Mouse (Mus musculus): ENCODE results near the gene Mical1. TPM values are rescaled to one million over a fixed set of nuclear protein-coding genes. Genes with fewer than 3 reads are reported as not detected.
"Not testable (repeated sequence)": the region's sequence is repeated elsewhere in the genome, so short reads cannot be mapped to it uniquely, and the experiment has no call there.

Mical1 gene
- polyA plus RNA-seq, 1 experiment from 2014 or later = 46.8 TPM

DNA sequence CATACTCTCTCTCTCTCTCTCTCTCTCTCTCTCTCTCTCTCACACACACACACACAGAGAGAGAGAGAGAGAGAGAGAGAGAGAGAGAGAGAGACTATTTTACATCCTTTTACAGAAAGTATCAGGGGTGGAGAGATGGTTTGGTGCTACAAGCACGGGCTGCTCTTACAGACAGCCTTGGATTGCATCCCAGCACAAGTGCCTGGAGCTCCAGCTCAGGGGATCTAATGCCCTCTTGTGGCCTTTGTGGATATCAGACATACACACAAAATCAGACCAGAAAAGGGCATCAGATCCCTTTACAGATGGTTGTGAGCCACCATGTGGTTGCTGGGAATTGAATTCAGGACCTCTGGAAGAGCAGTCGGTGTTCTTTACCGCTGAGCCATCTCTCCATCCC lies 29.3 kb downstream of the Mical1 start:
- H3K36me3 ChIP-seq; H3K27ac ChIP-seq; H3K4me1 ChIP-seq; H3K4me3 ChIP-seq; H3K9me3 ChIP-seq (replicated peaks); H3K9ac ChIP-seq; H3K4me2 ChIP-seq (replicated peaks); H3K27me3 ChIP-seq: not testable (repeated sequence)
- WGBS = 4% methylated on average over 3 of the region's 3 CpGs
- peak; percentile 78; the same call in 1 of the 2 replicates for ATAC-seq (ENCODE audit: low FRiP score)

DNA sequence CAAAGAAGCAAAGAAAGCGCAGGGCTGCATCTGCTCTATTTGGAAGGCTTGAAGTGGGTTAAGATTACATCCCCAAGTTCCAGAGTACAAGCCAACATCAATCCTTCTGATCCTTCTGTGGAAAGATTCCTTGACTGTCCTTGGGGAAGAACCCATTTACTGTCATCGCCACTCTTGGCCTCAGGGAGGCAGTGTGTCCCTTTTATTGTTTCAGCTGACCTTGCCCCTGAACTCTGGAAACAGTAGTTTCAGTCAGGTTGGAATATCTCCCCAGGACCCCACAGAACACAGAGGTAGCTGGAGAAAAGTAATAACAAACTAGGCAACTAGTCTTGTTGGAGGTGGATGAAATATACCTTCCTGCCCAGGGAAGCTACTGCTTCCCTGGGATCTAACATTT lies 33.0 kb downstream of the Mical1 start:
- no peak for ATAC-seq (ENCODE audit: low FRiP score)
- 39% methylated on average over 2 of the region's 2 CpGs for WGBS
- H3K36me3 ChIP-seq = no peaks in the 10 kb centered on the region

DNA sequence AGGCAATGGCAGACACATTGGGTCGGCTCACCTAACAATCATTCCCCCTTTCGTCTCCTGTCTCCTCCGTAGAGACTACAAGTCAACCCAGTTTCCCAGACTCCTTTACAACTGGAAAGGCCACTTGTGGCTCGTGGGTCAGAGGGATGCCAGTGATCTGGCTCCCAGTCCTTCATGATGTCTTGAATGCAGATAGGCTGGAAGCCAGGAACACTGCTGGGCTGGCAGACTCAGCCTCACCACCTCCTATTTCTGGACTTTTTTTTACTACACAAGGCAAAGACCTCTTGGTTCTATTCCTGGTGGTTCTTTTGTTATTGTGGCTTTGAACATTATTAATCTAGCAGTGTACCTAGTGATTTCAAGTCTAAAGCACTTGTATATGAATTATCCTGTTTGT lies 38.2 kb downstream of the Mical1 start:
- H3K27ac ChIP-seq = no peak overlapping the region
- 78% methylated on average over 4 of the region's 4 CpGs for WGBS
- H3K4me1 ChIP-seq = no peaks in the 10 kb centered on the region
- H3K9me3 ChIP-seq (replicated peaks) = no peaks in the 10 kb centered on the region
- H3K36me3 ChIP-seq = no peaks in the 10 kb centered on the region
- no peak overlapping the region for H3K9ac ChIP-seq
- H3K4me3 ChIP-seq = no peak overlapping the region
- no peaks in the 10 kb centered on the region for H3K27me3 ChIP-seq
- H3K4me2 ChIP-seq (replicated peaks) = no peak overlapping the region
- ATAC-seq (ENCODE audit: low FRiP score) = no peak

More for the DNA sequence above, 33.0 kb downstream of the Mical1 start:
- Histone ChIP-seq H3K4me3 (no peak overlapping the region), H3K4me2 (replicated peaks) (no peak overlapping the region), H3K4me1 (0 out of 2 replicates have a peak, but pooled peaks cover 2% of the 10 kb centered on the region), H3K27ac (no peak overlapping the region), H3K9ac (no peak overlapping the region), H3K27me3 (no peaks in the 10 kb centered on the region), H3K9me3 (replicated peaks) (no peaks in the 10 kb centered on the region)

DNA sequence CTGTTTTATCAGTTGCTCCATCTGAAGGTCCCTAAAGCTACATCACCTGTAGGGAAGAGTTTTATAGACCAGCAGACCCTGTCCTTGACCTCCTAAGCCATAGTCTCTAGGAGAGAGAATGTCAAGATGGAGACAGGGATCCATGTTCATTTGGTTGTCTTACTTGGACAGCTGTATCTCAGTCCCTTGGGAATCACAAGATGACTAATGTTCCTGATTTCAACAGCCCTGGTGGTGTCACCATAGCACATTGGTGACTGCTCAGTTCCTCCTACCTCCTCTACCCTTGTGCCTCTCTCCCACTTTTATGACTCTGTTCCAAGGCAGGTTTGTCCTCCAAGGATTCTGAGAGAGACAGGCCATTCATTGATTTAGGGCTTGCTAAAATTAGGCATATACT lies 38.8 kb downstream of the Mical1 start:
- Histone ChIP-seq H3K9me3 (replicated peaks) (no peaks in the 10 kb centered on the region), H3K27ac (no peak overlapping the region), H3K36me3 (no peaks in the 10 kb centered on the region), H3K4me2 (replicated peaks) (no peak overlapping the region), H3K4me3 (no peak overlapping the region), H3K9ac (no peak overlapping the region), H3K4me1 (no peaks in the 10 kb centered on the region), H3K27me3 (no peaks in the 10 kb centered on the region)
- ATAC-seq (ENCODE audit: low FRiP score) = no peak

DNA sequence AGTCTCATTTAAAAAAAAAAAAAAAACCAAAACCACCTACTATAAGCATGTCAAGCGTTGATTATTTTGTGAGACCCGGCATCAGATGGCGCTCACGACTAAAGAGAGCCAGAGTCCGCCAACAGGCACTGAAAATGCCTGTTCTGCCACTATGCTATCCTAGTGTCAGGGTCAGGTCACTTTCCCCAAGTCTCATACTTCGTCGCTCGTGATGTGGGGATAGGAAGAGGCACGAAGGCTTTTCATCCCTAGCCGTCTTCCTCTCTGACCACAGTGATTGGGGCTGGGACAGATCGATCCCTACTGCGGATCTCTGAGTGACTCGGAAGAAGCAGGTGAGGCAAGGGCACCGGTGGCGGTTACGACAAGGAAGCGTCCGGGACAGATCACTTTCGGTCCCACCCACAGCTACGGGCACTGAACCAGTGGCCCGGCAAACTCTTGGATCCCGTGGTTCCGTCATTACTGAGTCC lies 42.4 kb downstream of the Mical1 start:
- Histone ChIP-seq H3K9me3 (replicated peaks) (no peaks in the 10 kb centered on the region), H3K27me3 (no peaks in the 10 kb centered on the region), H3K9ac (peak overlapping the region; percentile 88), H3K27ac (peak overlapping the region; percentile 94), H3K4me1 (peaks cover 21% of the 10 kb centered on the region), H3K4me3 (peak overlapping the region; percentile 70), H3K4me2 (replicated peaks) (peak overlapping the region; percentile 83), H3K36me3 (no peaks in the 10 kb centered on the region)
- peak; percentile 70 for ATAC-seq (ENCODE audit: low FRiP score)
- under 1% methylated on average over 23 of the region's 23 CpGs for WGBS

DNA sequence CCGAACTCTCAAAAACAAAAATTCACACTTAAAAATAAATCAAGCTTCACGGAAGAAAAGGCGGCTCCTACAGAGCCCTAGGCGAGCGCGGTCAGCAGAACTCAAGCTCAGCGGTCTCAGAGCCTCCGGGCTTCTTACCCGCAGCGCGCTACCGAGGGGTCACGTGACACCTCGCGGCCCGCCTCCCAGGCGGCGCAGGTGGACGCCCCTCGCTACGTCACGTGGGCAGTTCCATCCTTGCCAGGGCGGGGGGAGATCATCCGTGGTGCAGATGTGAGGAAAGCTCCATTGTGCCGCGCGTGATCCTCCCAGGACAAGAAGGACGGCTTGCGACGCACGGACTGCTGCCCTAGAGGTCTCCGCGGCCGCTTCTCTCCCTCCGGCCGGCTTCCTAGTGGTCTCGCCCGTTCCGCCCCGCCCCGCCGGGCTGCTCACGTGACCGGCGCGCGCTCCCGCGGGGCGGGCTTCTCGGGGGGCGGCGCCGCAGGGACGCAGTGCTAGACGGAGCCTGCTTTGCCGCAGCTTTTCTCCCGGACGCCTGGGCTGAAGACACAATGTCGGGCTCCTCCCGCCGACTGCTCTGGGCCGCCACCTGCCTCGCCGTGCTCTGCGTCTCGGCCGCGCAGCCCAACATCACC lies 43.0 kb downstream of the Mical1 start, which contains the start of gene Cd164:
Gene Cd164, plus strand, starts transcription at position 434 of the 638 bp plus-strand sequence.
- H3K4me3 ChIP-seq = peak within 1 kb of the TSS; percentile 70
- no peaks in the 10 kb centered on the region for H3K27me3 ChIP-seq
- peak; percentile 96 for ATAC-seq (ENCODE audit: low FRiP score)
- H3K4me2 ChIP-seq (replicated peaks) = peak within 1 kb of the TSS; percentile 83
- H3K9me3 ChIP-seq (replicated peaks) = no peaks in the 10 kb centered on the region
- H3K36me3 ChIP-seq = no peaks in the 10 kb centered on the region
- under 1% methylated on average over 68 of the region's 69 CpGs for WGBS
- H3K27ac ChIP-seq = peak within 1 kb of the TSS; percentile 94
- peaks cover 21% of the 10 kb centered on the region for H3K4me1 ChIP-seq
- peak within 1 kb of the TSS; percentile 88 for H3K9ac ChIP-seq

DNA sequence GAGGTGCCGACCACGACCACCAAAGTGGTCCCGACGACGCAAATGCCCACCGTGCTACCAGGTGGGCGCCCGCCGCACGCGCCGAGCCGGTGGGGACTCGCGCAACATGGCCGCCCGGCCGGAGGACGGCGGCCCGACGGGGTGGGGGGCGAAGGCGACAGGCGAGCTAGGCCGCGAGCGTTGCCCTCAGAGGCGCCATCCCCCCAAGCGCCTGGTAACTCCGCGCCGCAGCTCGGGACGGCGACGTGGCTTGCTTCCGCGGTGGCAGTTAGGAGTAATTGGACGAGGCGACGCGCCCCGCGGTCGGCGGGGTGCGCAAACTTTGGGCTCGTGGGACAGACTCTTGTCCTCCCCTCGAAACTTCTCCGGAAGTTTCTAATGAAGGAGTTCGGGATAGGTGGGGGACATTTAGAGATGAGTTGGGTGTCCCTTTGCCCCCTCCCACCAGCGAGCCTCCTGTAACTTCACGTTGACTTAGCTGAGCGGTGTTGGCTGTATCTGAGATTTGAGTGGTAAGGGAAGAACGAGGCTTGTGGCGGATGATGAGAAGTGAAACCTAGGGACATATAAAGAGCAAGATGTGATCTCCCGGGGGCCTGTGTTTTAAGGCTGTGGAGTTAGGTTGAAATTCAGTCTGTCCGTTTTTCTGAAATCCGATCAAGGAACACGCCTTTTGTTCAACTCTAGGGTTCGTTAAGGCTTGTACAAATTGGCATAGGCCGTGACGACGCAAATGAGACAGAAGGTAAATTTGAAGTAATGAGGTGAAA lies 43.7 kb downstream of the Mical1 start:
- WGBS = under 1% methylated on average over 64 of the region's 65 CpGs

DNA sequence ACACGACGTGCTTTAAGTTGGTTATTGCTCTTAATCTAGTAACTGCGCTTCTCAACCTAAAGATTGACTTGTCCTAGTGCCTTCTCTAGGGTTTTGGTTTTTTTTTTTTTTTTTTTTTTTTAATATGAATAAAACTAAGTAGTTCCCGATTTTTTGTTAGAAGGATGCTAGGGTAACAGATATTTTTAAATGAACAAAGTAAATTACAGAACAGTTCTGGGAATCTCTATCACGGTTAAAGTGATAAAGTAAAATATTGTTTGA lies 44.2 kb downstream of the Mical1 start:
- Histone ChIP-seq H3K4me2 (replicated peaks) (peak overlapping the region; percentile 83), H3K36me3 (no peaks in the 10 kb centered on the region), H3K27me3 (no peaks in the 10 kb centered on the region), H3K27ac (no peak overlapping the region), H3K9ac (peak overlapping the region; percentile 88), H3K9me3 (replicated peaks) (no peaks in the 10 kb centered on the region), H3K4me3 (peak overlapping the region; percentile 70), H3K4me1 (peaks cover 21% of the 10 kb centered on the region)
- WGBS = 8% methylated on average over 5 of the region's 5 CpGs
- ATAC-seq (ENCODE audit: low FRiP score) = no peak

More for the DNA sequence above, 43.7 kb downstream of the Mical1 start:
- peak overlapping the region; percentile 94 for H3K27ac ChIP-seq
- H3K36me3 ChIP-seq = no peaks in the 10 kb centered on the region
- H3K27me3 ChIP-seq = no peaks in the 10 kb centered on the region
- peak; percentile 65; the same call in 1 of the 2 replicates for ATAC-seq (ENCODE audit: low FRiP score)
- H3K9me3 ChIP-seq (replicated peaks) = no peaks in the 10 kb centered on the region
- peak overlapping the region; percentile 70 for H3K4me3 ChIP-seq
- H3K4me2 ChIP-seq (replicated peaks) = peak overlapping the region; percentile 83
- H3K4me1 ChIP-seq = peaks cover 21% of the 10 kb centered on the region
- peak overlapping the region; percentile 88 for H3K9ac ChIP-seq

DNA sequence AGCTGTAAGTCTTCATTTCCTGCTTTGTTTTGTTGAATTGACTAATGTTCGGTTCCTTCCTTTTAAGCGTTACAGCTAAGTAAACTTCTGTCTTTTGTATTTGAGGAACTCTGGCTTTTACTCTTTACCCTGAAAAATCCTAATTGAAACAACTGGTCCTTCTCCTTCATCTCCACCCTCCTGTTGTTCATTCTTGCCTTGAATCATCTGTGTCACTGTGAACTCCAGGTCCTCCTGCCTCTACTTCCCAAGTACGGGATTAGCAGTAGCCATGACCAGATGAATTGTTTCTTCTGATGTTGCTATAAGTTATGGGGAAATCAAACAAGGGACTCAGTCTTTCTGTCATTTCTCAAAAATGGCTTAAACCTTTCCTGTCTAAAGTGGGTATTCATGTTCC lies 47.3 kb downstream of the Mical1 start:
- Histone ChIP-seq H3K4me3 (no peak overlapping the region), H3K9me3 (replicated peaks) (no peaks in the 10 kb centered on the region), H3K4me2 (replicated peaks) (no peak overlapping the region), H3K27ac (no peak overlapping the region), H3K36me3 (peaks cover 14% of the 10 kb centered on the region), H3K4me1 (peaks cover 21% of the 10 kb centered on the region), H3K9ac (no peak overlapping the region), H3K27me3 (no peaks in the 10 kb centered on the region)
- WGBS = 85% methylated on average over 3 of the region's 3 CpGs
- ATAC-seq (ENCODE audit: low FRiP score) = no peak

DNA sequence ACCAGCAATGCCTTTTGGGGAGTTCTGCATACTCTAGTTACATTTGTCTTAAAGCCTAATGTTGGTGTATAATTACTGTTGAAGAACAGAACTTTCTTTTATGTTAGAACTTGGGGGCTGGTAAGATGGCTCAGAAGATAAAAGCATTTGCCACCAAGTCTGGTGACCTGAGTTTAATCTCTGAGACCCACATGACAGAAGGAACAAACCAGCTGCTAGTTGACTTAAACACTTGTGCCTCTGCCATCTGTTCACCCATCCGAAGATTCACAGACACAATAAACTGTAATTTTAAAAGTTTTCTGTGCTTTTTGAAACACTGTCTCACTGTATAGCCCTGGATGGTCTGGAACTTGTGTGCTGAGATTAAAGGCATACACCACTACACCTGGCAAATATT lies 49.6 kb downstream of the Mical1 start:
- Histone ChIP-seq H3K9ac (no peak overlapping the region), H3K9me3 (replicated peaks) (no peaks in the 10 kb centered on the region), H3K4me3 (no peak overlapping the region), H3K36me3 (peaks cover 31% of the 10 kb centered on the region), H3K4me1 (peaks cover 21% of the 10 kb centered on the region), H3K27ac (no peak overlapping the region), H3K27me3 (no peaks in the 10 kb centered on the region), H3K4me2 (replicated peaks) (no peak overlapping the region)
- WGBS = 72% methylated on average over 1 of the region's 1 CpGs
- ATAC-seq (ENCODE audit: low FRiP score) = no peak

DNA sequence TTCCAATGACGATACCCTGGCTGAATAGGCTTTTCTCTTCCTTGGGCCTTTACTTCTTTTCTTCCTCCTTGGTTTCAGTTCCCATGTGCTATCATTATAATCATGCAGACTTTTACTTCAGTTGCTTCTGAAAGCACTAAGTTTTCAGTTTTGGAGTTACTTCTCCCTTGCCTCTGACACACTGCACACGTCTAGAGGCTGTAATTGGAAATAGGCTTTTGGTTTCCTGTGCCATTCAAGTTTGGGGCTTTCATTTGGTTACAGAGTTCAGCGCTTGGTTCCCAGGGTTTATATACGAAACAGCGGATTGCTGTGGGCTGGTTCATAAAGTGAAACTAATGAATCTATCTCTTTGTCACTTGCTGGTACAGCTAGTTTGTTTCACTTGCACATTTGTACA lies 53.9 kb downstream of the Mical1 start:
- Histone ChIP-seq H3K9me3 (replicated peaks) (no peaks in the 10 kb centered on the region), H3K27me3 (no peaks in the 10 kb centered on the region), H3K4me2 (replicated peaks) (no peak overlapping the region), H3K27ac (no peak overlapping the region), H3K9ac (no peak overlapping the region), H3K4me1 (no peaks in the 10 kb centered on the region), H3K36me3 (peaks cover 63% of the 10 kb centered on the region), H3K4me3 (no peak overlapping the region)
- 90% methylated on average over 5 of the region's 5 CpGs for WGBS
- ATAC-seq (ENCODE audit: low FRiP score) = no peak

DNA sequence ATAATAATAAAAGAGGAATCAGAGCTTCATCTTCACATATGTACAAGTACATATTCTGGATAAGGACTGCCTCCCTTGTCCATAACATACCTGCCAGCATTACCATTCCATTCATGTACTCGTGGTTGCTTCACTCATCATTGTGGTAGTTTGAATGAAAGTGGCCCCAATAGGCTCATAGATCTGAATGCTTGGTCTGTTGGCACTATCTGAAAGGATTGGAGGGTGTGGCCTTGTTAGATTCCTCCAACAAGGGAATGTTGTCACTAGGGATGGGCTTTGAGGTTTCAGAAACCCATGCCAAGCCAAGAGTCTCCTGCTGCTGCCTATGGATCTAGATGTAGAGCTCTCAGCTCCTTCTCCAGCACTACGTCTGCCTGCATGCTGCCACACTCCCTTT lies 59.9 kb downstream of the Mical1 start:
- Histone ChIP-seq H3K27me3 (no peaks in the 10 kb centered on the region), H3K9me3 (replicated peaks) (no peaks in the 10 kb centered on the region), H3K4me1 (no peaks in the 10 kb centered on the region), H3K27ac (no peak overlapping the region), H3K4me3 (no peak overlapping the region), H3K4me2 (replicated peaks) (no peak overlapping the region), H3K36me3 (peaks cover 62% of the 10 kb centered on the region), H3K9ac (no peak overlapping the region)
- WGBS = 92% methylated on average over 2 of the region's 2 CpGs
- ATAC-seq (ENCODE audit: low FRiP score) = no peak

Data from hindbrain, embryonic 12.5 days (tissue).